Mouse (Mus musculus): ENCODE measurements around the gene Tnik. TPM values are rescaled to one million over a fixed set of nuclear protein-coding genes. Genes with fewer than 3 reads are reported as not detected.

The Tnik gene
- polyA plus RNA-seq, 2 experiments from 2014 or later = 44.9 to 49.8 TPM

DNA sequence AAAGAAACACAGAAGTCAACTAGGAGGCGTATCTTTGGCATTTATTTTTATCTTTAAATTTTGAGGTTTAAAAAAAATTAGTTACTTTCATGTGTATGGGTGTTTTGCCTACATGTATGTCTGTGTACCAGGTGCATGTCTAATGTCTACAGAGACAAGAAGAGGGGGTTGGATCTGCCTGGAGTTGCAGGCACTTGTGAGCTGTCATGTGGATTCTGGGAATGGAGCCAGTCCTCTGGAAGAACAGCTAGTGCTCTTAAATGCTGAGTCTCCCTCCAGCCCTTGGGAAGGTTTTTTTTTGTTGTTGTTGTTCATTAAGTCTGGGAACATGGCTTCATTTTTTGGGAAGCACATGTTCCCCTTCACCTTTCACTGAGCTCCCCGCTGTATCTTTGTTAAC lies 375.9 kb downstream of the Tnik start:
- no peak for ATAC-seq

DNA sequence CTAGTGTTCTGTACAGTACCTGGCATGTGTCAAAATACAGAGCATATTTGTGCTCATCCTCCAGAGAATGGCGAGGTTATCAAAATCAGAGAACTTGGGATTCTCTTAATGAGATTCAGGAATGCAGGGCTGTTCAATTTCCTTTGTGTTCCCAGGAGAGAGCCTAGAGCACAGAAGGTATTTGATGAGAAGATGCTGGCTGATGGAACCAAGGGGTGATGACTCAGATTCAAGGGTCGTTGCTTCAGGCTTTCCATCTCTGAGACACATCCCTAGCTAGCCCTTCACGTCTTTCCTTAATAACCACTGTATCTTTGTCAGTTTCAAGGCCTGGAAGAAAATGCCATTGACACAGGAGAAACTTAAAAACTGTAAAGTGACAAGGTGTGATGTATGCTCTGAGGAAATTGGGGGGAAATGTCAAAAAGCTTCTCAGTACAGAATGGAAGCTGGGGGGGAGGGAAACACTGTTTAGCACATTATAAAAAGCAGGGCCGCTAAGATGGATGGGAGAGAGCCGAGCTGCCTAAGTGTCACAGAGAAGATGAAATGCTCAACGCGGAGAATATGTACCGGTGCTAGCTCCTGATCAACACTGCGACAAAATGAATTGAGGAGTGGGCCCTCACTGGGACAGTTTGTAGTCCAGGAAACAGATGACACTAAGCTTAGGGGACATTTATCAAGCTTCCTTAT lies 380.4 kb downstream of the Tnik start:
- no peak for ATAC-seq

DNA sequence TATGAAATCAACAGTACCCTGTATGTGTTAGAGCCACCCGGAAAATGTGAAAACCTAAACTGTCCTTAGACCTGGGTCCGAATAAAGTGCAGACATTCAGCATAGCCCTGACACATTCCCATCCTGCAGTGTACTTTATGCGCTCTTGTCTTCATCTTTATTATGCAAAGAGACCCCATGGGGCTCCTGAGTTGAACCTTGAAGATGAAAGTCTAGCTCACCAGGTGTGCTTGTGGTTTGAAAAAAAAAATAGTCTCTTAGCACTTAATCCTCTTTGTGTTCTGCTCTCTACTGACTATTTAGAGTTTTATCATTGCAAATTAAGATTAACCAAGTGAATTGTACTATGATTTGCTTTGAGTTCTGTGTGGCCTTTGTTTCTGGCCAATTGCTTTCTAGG lies 389.6 kb downstream of the Tnik start:
- ATAC-seq = no peak

DNA sequence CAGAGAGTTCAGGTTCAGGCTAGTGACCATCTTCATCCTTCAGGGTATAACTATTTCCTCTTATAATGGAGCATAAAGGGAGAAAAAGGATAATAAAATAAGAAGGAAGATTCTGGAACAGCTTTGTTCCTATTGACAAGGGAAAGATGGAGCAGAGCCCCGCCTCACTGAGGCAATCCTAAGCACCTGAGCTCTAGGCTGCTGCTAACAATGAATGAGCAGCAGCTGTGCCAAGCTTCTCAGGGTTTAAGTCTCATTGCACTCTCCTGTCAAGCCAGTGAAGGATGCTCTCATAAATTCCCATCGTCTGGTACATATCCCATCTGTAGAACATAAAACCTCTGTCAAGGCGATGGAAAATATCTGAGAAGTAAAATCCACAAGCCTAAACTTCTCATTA lies 390.0 kb downstream of the Tnik start:
- no peak for ATAC-seq

DNA sequence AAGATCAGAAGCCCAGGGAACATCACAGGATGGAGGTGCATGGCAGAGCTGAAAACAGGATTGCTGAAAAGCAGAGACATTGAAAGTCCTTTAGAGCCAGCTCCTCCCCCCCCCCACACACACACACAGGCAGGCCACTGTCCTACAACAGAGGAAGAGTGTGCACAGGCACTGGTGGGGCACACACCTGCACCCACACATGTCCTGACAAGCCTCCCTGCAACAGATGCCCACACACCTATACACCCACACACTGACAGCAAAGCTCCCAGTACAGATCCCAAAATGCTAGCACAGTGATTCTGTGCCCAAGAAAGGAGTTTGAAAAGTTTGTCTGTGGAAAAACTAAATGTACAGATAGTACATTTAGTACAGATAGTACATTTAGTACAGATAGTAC lies 391.7 kb downstream of the Tnik start:
- no peak for ATAC-seq

DNA sequence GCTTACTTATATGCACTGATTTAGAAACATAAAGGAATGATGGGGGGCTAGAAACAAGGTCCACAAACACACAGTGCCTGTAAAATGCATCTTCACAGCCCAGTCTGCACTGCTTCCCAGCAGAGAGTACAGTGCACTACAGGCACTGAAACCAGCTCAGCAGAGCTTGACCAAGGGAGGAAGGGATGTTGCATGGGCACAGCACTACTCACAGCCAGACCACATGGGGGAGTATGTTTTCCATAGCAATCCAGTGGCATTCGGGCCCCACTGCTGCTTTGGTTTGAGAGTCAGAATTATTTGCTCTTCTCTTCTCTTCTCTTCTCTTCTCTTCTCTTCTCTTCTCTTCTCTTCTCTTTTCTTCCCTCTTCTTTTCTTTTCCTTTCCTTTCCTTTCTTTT lies 395.3 kb downstream of the Tnik start:
- no peak for ATAC-seq

DNA sequence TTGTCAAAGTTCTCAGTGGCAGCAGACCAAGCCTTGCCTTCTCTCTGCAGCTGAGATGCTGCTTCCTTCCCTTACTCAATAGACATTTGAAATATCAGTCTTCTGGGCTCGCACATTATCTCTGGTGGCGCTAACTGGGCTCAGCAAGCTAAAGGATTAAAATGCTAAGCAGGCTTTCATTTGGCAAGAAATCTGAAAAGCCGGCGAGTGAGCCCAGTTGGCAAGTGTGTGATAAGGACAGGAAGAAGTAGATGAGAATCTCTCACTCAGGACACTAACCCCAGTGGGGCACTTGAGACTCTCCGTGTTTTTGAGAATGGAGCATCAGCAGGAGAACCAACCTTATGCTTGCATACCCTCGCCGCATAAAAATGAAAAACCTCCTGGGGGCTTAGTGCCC lies 417.8 kb downstream of the Tnik start:
- ATAC-seq = no peak

DNA sequence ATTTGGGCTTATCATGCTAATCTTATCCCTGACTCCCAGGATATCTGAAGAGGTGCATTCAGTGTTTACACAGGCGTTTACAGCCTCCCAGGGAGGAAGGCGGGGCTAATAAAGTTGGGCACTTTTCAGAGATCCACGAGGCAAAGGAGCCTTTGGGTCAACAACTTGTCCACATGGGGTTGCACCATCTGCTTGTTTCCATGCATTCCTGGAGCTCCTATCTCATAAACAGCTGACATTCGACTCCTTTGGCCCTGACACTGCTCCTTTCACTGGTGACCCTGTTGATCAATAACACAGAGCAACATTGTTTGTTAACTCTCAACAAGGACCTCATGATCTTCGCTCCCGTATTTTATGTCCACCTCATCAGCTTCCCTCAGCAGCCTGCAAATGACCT lies 418.9 kb downstream of the Tnik start:
- ATAC-seq = no peak

DNA sequence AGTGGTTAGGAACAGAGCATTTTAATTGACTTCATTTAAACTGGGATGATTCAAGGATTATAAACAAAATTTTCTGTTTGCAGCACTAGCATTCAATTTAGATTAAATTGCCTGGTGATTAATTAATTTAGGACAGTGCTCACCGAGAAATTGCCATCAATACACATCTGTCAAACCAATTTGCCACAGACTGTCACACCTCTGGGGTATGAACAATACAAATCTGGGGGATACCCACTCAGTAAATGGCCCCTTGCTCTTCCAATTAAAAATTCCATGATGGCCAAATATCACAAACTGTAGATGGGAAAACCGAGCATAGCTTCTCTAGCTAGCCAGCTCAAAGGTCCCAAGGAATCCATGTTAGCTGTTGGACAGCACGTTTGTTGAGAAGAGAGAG lies 419.4 kb downstream of the Tnik start:
- ATAC-seq = no peak

DNA sequence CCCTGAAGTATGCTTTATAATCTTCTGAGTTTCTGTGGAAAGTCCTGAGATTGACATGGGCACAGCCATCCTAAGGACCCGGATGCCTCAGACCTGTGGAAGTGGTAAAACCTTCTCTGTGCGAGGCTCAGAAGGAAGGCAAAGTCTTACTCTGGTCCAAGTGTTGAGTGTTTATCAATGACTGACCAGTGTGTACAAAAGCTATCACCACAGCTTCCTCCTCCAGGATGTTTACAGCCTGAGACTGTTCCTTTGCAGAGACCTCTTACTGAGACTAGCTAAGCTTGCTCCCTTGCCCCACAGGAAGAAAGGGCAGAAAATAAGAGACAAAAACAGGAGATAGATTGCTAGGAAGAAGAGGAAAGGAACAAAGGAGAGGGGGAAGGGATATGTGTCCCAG lies 422.5 kb downstream of the Tnik start:
- ATAC-seq = no peak

DNA sequence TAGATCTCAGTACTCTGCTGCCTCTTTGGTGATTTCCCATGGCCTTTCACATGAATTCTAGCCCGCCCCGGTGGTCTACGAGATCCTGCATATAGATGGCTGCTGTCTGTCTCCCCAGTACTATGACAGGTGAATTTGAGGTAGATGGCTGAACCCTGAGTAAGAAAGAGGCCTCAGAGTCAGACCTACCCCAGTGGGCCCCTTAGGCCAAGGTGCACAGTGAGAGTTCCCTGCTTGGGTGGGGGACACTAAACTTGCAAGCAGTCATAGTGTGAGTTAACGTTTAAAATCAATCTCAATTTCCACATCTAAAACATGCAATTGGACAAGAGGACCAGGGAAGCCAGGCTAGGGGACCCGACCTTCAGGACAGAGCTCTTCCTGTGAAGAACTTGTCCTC lies 431.8 kb downstream of the Tnik start:
- no peak for ATAC-seq

DNA sequence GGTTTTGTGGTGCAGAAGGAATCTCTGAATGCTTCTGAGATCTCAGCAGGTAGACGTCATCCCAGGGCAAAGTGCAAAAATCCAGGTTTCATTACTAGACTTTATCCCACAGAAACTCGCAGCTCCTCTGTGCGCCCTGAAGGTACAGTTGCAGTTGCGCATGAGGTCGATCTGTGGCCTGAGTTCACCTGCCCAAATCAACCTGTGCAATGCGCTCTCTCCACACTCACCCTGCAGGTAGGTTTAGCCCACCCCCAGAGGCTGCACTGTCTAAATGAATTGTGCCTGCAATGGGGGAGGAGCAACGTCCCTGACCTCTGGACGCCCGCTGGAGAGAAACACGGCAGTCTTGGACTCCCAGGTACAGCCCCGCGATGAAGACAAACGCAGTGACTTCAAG lies 432.6 kb downstream of the Tnik start:
- ATAC-seq = no peak

DNA sequence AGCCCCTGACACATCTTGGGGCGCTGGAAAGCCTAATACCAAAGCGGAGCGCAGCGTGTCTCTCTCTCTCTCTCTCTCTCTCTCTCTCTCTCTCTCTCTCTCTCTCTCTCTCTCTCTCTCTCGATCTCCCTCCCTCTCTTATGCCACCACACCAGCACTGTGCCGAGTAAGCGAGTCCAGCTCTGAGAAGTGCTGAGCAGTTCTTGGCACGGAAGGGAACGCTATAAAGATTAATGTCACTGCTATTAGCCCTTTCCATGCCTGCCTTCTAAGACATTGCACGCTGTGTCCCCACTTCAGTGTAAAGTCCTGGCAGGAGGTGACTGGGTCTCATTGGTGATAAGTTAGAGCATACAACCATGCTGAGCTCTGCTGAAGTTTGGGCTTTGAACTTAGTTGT lies 433.1 kb downstream of the Tnik start:
- ATAC-seq = no peak

DNA sequence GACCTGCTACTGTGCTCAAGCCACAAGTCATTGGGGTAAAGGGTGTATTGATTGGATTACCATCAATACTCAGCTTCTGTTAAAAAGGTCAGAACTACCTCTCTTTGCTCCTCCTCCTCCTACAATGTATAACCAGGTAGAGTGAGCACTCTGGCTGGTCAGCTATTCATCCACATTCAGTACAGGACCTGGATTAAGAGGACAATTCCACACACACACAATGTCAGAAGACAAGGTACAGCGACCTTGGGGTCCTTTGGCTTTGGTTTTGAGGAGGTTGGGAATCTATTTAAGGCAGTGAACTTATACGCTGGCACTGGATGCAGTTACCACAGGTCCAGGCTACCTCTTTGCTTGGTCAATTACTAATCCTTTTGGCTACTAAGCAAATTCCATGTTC lies 434.8 kb downstream of the Tnik start, which contains the start of gene Slc2a2:
Gene Slc2a2 (plus strand): TSS at position 107 of the 400 bp plus-strand sequence.
- no peak for ATAC-seq

DNA sequence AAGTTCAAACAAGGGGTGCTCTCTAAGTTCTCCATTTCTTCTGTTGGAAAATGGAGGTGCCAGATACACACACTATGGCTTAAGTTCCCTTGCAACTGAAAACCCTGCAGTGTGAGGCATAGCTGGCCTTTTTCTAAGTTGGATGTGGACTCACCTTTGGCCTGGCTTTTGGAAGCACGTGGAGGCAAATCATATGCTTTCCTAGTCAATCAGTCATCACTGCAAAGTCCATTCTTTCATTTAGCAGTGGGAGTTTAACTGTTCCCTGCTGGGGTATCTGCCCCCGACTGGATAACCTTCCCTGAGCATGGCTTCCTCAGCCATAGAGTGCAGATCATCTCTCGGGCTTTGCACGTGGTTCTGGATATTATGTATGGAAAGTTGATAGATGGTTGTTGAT lies 436.6 kb downstream of the Tnik start:
- no peak for ATAC-seq

DNA sequence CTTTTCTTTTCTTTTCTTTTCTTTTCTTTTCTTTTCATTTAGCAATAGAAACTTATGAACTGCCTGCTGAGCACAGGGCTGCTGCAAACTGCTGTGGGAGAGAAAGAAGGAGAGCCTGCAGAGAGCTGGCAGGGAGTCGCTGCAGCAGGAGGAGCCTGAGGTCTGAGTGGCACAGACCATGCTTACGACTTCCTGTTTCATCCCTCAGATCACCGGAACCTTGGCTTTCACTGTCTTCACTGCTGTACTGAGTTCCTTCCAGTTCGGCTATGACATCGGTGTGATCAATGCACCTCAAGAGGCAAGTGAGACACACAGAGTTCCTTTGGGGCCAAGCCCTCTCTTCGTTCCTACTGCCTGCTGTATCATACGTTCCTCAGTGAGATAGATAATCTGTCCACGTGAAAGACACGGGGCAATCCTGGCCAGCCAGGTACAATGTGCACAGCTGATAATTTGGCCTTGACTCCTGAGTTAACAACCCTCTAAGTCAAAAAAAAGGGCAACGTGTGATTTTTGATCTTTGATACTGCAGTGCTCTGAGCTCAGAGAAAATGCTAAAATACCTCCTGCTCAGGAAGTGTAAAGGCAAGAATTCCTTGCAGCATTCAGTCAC lies 442.6 kb downstream of the Tnik start:
- ATAC-seq = peak; percentile 46

DNA sequence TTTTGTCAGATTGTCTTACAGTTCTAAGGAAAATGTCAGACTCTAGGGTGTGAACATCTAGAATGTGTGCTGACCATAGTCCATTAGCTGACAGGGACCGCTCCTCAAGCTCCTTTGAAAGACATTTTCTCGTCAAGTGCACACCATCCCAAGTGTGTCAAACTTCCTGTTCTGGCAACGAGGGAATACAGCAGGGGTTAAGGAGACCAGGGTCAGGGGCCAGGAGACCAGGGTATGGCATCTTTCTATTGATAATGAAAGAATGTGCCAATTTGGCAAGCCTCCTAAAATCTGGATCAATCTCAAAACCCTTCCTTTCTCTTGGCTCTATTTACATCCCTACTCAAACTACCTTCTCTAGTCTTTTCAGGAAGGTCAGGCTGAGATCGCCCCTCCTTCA lies 443.7 kb downstream of the Tnik start:
- ATAC-seq = no peak

DNA sequence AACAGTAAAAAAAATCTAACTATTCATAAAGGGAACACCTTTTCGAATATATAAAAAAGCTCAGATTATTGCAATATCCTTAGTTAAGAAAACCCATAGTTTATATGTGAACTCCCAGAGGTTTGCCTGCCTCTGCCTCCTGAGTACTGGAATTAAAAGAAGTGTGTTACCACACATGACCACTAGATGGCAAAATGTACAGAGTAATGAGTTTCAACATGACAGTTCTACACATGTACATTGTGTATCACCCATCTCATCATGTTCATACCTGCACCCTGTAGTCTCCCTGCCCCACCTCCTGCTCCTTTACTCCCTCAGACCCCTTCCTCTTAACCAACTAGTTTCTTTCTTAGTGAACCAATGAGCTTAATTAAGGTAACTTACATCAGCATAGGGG lies 446.7 kb downstream of the Tnik start:
- no peak for ATAC-seq

DNA sequence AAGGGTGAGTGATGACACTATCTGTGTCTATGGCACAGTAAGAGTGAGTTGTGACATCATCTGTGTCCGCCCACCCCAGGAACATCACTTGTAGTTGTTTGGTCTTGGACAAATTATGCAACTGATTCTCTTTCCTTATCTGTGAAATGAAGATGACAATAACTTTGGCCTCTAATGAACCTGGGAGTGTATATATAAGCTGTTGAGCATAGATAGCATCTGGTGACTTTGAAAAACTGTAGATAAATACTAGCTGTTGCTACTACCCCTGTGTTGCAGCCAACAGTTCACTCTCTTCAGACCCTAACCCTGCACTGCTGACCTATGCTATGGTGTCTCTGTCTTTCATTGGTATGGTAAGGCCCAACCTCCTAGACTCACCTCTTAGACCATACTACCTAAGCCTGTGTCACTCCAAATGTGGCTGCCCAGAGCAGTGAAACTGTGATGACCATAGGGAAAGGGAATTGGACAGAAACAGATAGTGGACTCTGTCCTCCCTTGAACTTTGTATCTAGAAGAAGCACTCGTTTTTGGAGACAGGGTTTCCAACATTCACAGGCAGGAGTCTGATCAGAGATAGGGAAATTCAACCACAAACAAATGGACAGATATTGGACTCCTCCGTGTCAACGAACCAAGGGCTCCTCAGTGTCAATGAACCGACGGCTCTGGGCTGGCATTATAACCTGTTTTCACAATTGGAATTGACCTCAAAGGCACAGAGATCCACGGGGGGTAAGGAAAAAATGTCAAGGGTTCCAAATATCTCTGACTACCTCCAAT lies 451.1 kb downstream of the Tnik start:
- no peak for ATAC-seq

DNA sequence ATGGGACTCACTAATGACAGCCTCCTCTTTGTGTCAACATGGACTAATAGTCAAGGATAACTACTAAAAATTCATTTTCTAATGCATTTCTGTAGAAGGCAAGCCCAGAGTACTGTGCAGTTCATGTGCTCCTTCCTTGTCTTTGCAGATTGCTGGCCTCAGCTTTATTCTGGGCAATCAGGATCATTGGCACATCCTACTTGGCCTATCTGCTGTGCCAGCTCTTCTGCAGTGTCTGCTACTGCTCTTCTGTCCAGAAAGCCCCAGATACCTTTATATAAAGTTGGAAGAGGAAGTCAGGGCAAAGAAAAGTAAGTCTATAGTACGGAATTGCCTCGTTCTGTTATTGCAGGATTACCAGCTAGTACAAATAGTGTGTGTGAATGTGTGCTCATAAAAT lies 455.5 kb downstream of the Tnik start:
- ATAC-seq = no peak

DNA sequence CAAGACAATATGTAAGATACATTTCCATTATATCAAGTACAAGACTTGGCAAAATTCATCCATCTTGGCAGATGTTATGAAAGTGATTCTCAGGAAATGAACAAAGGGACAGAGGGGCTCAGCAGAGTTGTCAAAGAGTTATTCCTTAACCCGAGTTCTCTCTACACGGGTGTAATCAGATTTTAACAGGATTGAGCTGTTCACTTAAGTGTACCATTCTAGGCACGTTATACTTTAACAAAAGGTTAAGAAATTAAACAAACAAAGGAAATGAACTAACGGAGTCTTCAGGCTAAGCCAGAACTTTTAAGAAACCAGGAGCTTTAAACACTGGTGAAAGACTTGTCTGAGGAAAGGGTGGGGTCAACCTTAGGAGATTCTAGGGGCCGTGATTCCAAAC lies 458.2 kb downstream of the Tnik start:
- ATAC-seq = no peak

DNA sequence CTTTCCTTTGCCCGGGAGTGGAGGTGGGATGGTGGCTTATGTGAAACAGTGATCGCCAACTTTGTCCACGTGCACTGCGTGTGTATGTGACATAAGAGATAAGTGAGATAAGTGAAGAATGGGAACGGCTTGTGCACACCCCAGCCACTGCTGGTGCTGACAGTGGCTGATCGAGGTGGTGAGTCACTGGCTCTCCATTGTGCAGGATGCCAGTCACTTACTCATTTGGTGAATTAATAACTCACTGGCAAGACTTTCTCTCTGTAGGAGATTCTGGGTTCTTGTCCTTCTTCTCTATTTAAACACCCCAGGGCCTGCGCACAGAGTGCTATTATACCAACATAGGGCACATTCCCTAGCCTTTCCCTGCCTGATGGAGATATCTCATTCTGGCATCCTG lies 458.8 kb downstream of the Tnik start:
- ATAC-seq = no peak

DNA sequence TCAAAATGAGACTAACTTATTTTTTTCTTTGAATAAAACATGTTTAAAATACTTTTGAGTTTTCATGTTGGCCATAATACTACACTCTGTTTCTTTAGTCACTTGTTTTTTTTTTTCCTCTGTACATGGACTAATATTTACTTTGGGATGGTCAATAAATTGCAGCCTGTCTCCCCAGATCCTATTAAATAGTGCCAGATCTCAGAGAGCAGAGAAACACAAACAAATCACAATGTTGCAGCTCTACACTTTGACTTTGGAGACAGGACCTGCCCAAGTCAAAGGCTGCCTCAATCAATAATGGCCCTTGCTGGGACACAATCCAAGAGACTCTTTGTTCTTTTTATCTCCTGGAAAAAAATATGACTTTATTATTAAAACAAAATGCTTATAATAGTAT lies 459.5 kb downstream of the Tnik start:
- no peak for ATAC-seq

DNA sequence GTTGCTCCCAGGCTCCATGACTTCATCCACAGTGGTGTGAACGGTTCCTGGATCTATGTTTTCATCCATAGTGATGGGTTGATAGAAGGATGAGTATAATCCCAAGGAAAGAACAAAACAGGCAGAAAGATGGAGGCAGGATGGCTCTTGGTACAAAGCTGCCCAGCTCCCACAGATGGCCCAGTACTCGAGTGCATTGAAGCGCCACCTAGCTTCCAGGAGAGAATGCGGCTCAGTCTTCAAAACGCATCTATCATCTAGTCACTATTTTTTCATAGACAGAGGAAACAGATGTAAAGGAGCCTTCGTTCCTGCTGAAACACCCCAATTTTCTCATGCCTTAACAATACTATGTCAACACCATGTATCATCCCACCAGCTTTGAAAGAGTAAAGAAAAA lies 460.5 kb downstream of the Tnik start:
- no peak for ATAC-seq

Data from activated CD4-positive, CD25-positive, alpha-beta regulatory T cell, adult 4 months (primary cell).